Mouse (Mus musculus) cerebellum, postnatal 25 days (tissue): ENCODE data around the gene Endov.

Source experiments
- DNase-seq, 2 experiments: peaks; one replicate each; pipeline ENCODE4 v3.0.0; 2021; ENCODE audit warnings: mixed read lengths in 2 of 2

The Endov gene

GRCm38 (mm10) chr11:119547183-119547921, 56.2 kb downstream of the Endov start, which contains the start of gene Nptx1:
Nptx1 (minus strand) TSS chr11:119547753.
- DNase-seq = peak; percentile 95

- peak; percentile 73 to 74 for DNase-seq
Measured at GRCm38 (mm10) chr11:119547951-119548591, 56.9 kb downstream of the Endov start.

GRCm38 (mm10) chr11:119548741-119549370, 57.7 kb downstream of the Endov start:
- peak; percentile 72 to 73 for DNase-seq

GRCm38 (mm10) chr11:119549371-119549811, 58.2 kb downstream of the Endov start:
- peak; percentile 72 to 75 for DNase-seq

- DNase-seq = peak; percentile 64 to 69
Measured at GRCm38 (mm10) chr11:119550546-119551335, 59.6 kb downstream of the Endov start.

- DNase-seq = no peak
Measured at GRCm38 (mm10) chr11:119551468-119551867, 60.3 kb downstream of the Endov start.

- DNase-seq = no peak
Measured at GRCm38 (mm10) chr11:119552301-119552700, 61.2 kb downstream of the Endov start.

- no peak for DNase-seq
Measured at GRCm38 (mm10) chr11:119552902-119553802, 62.0 kb downstream of the Endov start.

GRCm38 (mm10) chr11:119554706-119555105, 63.6 kb downstream of the Endov start:
- DNase-seq = no peak

GRCm38 (mm10) chr11:119555170-119555569, 64.0 kb downstream of the Endov start:
- no peak for DNase-seq

- DNase-seq = no peak
Measured at GRCm38 (mm10) chr11:119557940-119558869, 67.1 kb downstream of the Endov start.

- DNase-seq = no peak
Measured at GRCm38 (mm10) chr11:119558870-119559610, 67.9 kb downstream of the Endov start.
